Mouse (Mus musculus): Measurements from ENCODE around the gene Gpx5. TPM values are rescaled to one million over a fixed set of nuclear protein-coding genes. Genes with fewer than 3 reads are reported as not detected.

The Gpx5 gene
- not detected for polyA plus RNA-seq (2017; shearing (Covaris generic))

GRCm38 (mm10) chr13:21292631-21293030 is at the start of gene Gpx5:
Gene Gpx5 (minus strand): TSS chr13:21292731.
- no peak for ATAC-seq

GRCm38 (mm10) chr13:21327424-21327823 is 34.9 kb upstream of the Gpx5 start:
- no peak for ATAC-seq

- ATAC-seq, result no peak
These were observed 34.2 kb upstream of the Gpx5 start for GRCm38 (mm10) chr13:21326657-21327211.

GRCm38 (mm10) chr13:21326191-21326590 is 33.7 kb upstream of the Gpx5 start:
- ATAC-seq, result no peak

GRCm38 (mm10) chr13:21323405-21323804 is 30.9 kb upstream of the Gpx5 start:
- ATAC-seq, result no peak

GRCm38 (mm10) chr13:21322509-21323375 is 30.2 kb upstream of the Gpx5 start:
- ATAC-seq, result no peak

- ATAC-seq, result no peak
These were observed 29.5 kb upstream of the Gpx5 start for GRCm38 (mm10) chr13:21321890-21322494.

- ATAC-seq, result no peak
These were observed 27.7 kb upstream of the Gpx5 start for GRCm38 (mm10) chr13:21320262-21320661.

- no peak for ATAC-seq
These were observed 21.4 kb upstream of the Gpx5 start for GRCm38 (mm10) chr13:21313903-21314302.

- no peak for ATAC-seq
These were observed 20.3 kb upstream of the Gpx5 start for GRCm38 (mm10) chr13:21312854-21313253.

GRCm38 (mm10) chr13:21311926-21312325 is 19.4 kb upstream of the Gpx5 start, which contains the start of gene Gpx6:
Gene Gpx6 (plus strand): TSS chr13:21312125.
- ATAC-seq, result no peak

GRCm38 (mm10) chr13:21309788-21310187 is 17.3 kb upstream of the Gpx5 start:
- ATAC-seq, result no peak

- ATAC-seq, result no peak
These were observed 12.0 kb upstream of the Gpx5 start for GRCm38 (mm10) chr13:21304483-21305066.

- ATAC-seq, result no peak
These were observed 6.0 kb upstream of the Gpx5 start for GRCm38 (mm10) chr13:21298557-21298956.

- ATAC-seq, result peak; percentile 64
These were observed 13.0 kb downstream of the Gpx5 start for GRCm38 (mm10) chr13:21279559-21279958.

- no peak for ATAC-seq
These were observed 13.5 kb downstream of the Gpx5 start for GRCm38 (mm10) chr13:21279076-21279475.

- ATAC-seq, result no peak
These were observed 16.0 kb downstream of the Gpx5 start for GRCm38 (mm10) chr13:21276551-21276950.

GRCm38 (mm10) chr13:21275815-21276550 is 16.5 kb downstream of the Gpx5 start:
- ATAC-seq, result no peak

- ATAC-seq, result no peak
These were observed 17.3 kb downstream of the Gpx5 start for GRCm38 (mm10) chr13:21275021-21275814.

GRCm38 (mm10) chr13:21268262-21268661 is 24.3 kb downstream of the Gpx5 start:
- no peak for ATAC-seq

- ATAC-seq, result no peak
These were observed 25.0 kb downstream of the Gpx5 start for GRCm38 (mm10) chr13:21267541-21267940.

- ATAC-seq, result no peak
These were observed 26.8 kb downstream of the Gpx5 start for GRCm38 (mm10) chr13:21265736-21266135.
